Comparison of ENCODE assay signal across 20 mouse cellular contexts in genomic region chr11:114261959-114262358, GRCm38 (mm10).
"Had no signal": no experiment of that assay in that cellular context is flagged by ENCODE, and none has a peak within 500 bp of the region (broad histone marks: within the 10 kb centered on the region; RNA-seq: fewer than 3 reads in every experiment).

No protein-coding gene starts in this region.

- H3K27ac ChIP-seq: lung, embryonic 15.5 days; macrophage; midbrain, embryonic 13.5 days; midbrain, embryonic 15.5 days; neural tube, embryonic 12.5 days; stomach, embryonic 15.5 days; stomach, postnatal 0 days had no signal

- H3K4me3 ChIP-seq: lung, embryonic 15.5 days; megakaryocyte, embryonic 14.5 days; midbrain, embryonic 13.5 days; midbrain, embryonic 15.5 days; neural tube, embryonic 12.5 days; stomach, embryonic 15.5 days had no signal

- DNase-seq: liver, postnatal 0 days; lung, adult 2 months; lung, postnatal 14 days; lung, postnatal 36 days; retina, postnatal 1 day; right cerebral cortex, adult 18-20 months; right cerebral cortex, postnatal 25 days; right cerebral cortex, postnatal 4 days; spleen, adult 18-20 months; thymus, adult 2 months; thymus, postnatal 25 days; thymus, postnatal 4 days had no signal
